Mouse (Mus musculus): Measurements from ENCODE around the gene Gm20708.

GRCm38 (mm10) chr11:117845651-117846050 lies 36.2 kb downstream of the Gm20708 start:
- TF ChIP-seq CTCF (IDR thresholded peaks at IDR 0.05; ENCODE audit: insufficient read depth, low read depth, low read length) (no peak), POLR2A (IDR thresholded peaks at IDR 0.05; ENCODE audit: insufficient read depth, low read depth, low read length) (no peak)
